Mouse (Mus musculus) intestine, embryonic 14.5 days (tissue): ENCODE results near the gene Mdc1. TPM values are rescaled to one million over a fixed set of nuclear protein-coding genes. Genes with fewer than 3 reads are reported as not detected.
"Not testable (repeated sequence)": the region's sequence is repeated elsewhere in the genome, so short reads cannot be mapped to it uniquely, and the experiment has no call there.

Experiments
- ATAC-seq: fragments of 200-750 bp; cut with Nextera tagmentation; replicated peaks from 2 replicates; pipeline ENCODE4 v1.8.0; 2017; ENCODE audit warnings: low read depth, moderate number of reproducible peaks, moderate TSS enrichment, moderate library complexity; ENCODE audit not compliant: low FRiP score, low TSS enrichment
- DNase-seq: peaks from one replicate; pipeline ENCODE4 v3.0.0-alpha.2; 2018; ENCODE audit warnings: low spot score
- H3K27ac ChIP-seq: fragments of 300-500 bp; sonication (generic); 2 replicates; pipeline ENCODE4 v1.5.1; 2014; ENCODE audit warnings: low read depth, mild to moderate bottlenecking, control low read depth
- H3K27me3 ChIP-seq: fragments of 300-500 bp; sonication (generic); replicated peaks from 2 replicates; pipeline ENCODE4 v1.6.1; 2014; ENCODE audit warnings: low read length, control low read depth; ENCODE audit not compliant: control insufficient read depth, insufficient read depth
- H3K36me3 ChIP-seq: fragments of 300-500 bp; sonication (generic); 2 replicates; pipeline ENCODE4 v1.6.1; 2014; ENCODE audit warnings: low read length, control low read depth; ENCODE audit not compliant: control insufficient read depth, insufficient read depth
- H3K4me1 ChIP-seq: fragments of 300-500 bp; sonication (generic); replicated peaks from 2 replicates; pipeline ENCODE4 v1.6.1; 2014; ENCODE audit warnings: low read length, control low read depth, mixed read lengths; ENCODE audit not compliant: control insufficient read depth, insufficient read depth
- H3K4me2 ChIP-seq: fragments of 300-500 bp; sonication (generic); 2 replicates; pipeline ENCODE4 v1.6.1; 2014; ENCODE audit warnings: low read length
- H3K4me3 ChIP-seq: fragments of 300-500 bp; sonication (generic); 2 replicates; pipeline ENCODE4 v1.5.1; 2014; ENCODE audit warnings: low read depth, low read length, control low read depth, mixed read lengths
- H3K9ac ChIP-seq: fragments of 300-500 bp; sonication (generic); 2 replicates; pipeline ENCODE4 v1.6.1; 2014; ENCODE audit warnings: mild to moderate bottlenecking, low read length
- H3K9me3 ChIP-seq: fragments of 300-500 bp; sonication (generic); 2 replicates; pipeline ENCODE4 v1.6.1; 2016; ENCODE audit warnings: low read length, control low read depth; ENCODE audit not compliant: control insufficient read depth
- WGBS: fragments of 180-500 bp; shearing (Covaris S2); extraction: QIAGEN DNeasy Blood & Tissue Kit; methylation state at CpG from one replicate; pipeline ENCODE4 v1.1.7; 2014; 5-methylcytosine and 5-hydroxymethylcytosine counted together
- polyA plus RNA-seq: library from polyadenylated mRNA; unstranded; fragments of >200 nt; fragmentation: Nextera tagmentation; extraction: Ambion mirVana; gene quantifications from 2 replicates; pipeline ENCODE4 v1.2.1, GENCODE M21; 2014

Mdc1 gene
- polyA plus RNA-seq, 1 experiment from 2014 or later: 16.6 TPM

- H3K36me3 ChIP-seq: peaks cover 45% of the 10 kb centered on the region
- WGBS: under 1% methylated on average over 25 of the region's 25 CpGs
- DNase-seq (peak; percentile 95), ATAC-seq (peak; percentile 34)
- H3K4me2 ChIP-seq: peak overlapping the region; percentile 90
- H3K9me3 ChIP-seq: no peaks in the 10 kb centered on the region
- H3K27ac ChIP-seq: peak overlapping the region; percentile 97
- H3K4me1 ChIP-seq: peaks cover 31% of the 10 kb centered on the region
- H3K4me3 ChIP-seq: peak overlapping the region; percentile 69
- H3K27me3 ChIP-seq: no peaks in the 10 kb centered on the region
- peak overlapping the region; percentile 92 for H3K9ac ChIP-seq
Observed at GRCm38 (mm10) chr17:35836991-35837422, 4.3 kb upstream of the Mdc1 start.

GRCm38 (mm10) chr17:35837487-35837886 is 3.8 kb upstream of the Mdc1 start:
- peak overlapping the region; percentile 92 for H3K9ac ChIP-seq
- H3K36me3 ChIP-seq: peaks cover 43% of the 10 kb centered on the region
- peaks cover 31% of the 10 kb centered on the region for H3K4me1 ChIP-seq
- ATAC-seq: no peak
- no peaks in the 10 kb centered on the region for H3K9me3 ChIP-seq
- peak overlapping the region; percentile 97 for H3K27ac ChIP-seq
- H3K27me3 ChIP-seq: no peaks in the 10 kb centered on the region
- H3K4me3 ChIP-seq: peak overlapping the region; percentile 69
- H3K4me2 ChIP-seq: peak overlapping the region; percentile 90
- peak; percentile 86 for DNase-seq
- WGBS: under 1% methylated on average over 18 of the region's 18 CpGs

- WGBS: under 1% methylated on average over 29 of the region's 29 CpGs
- Histone ChIP-seq H3K9ac (peak within 1 kb of the TSS; percentile 92), H3K4me2 (peak within 1 kb of the TSS; percentile 90), H3K4me3 (peak within 1 kb of the TSS; percentile 69), H3K9me3 (no peaks in the 10 kb centered on the region), H3K4me1 (peaks cover 31% of the 10 kb centered on the region), H3K27me3 (no peaks in the 10 kb centered on the region), H3K36me3 (peaks cover 37% of the 10 kb centered on the region), H3K27ac (peak within 1 kb of the TSS; percentile 97)
- peak; percentile 93 for DNase-seq
- peak; percentile 67 for ATAC-seq
Observed at GRCm38 (mm10) chr17:35838122-35838544, 3.2 kb upstream of the Mdc1 start, which contains the start of gene Tubb5. TSS of gene Tubb5 (minus strand) at chr17:35838306.

- peaks cover 31% of the 10 kb centered on the region for H3K4me1 ChIP-seq
- H3K36me3 ChIP-seq: peaks cover 32% of the 10 kb centered on the region
- DNase-seq: no peak
- no peaks in the 10 kb centered on the region for H3K27me3 ChIP-seq
- H3K27ac ChIP-seq: peak overlapping the region; percentile 97
- H3K9ac ChIP-seq: peak overlapping the region; percentile 92
- peak overlapping the region; percentile 78 for H3K4me2 ChIP-seq
- no peak for ATAC-seq
- WGBS: 0% methylated on average over 5 of the region's 5 CpGs
- H3K4me3 ChIP-seq: peak overlapping the region; percentile 69
- H3K9me3 ChIP-seq: no peaks in the 10 kb centered on the region
Observed at GRCm38 (mm10) chr17:35838570-35838969, 2.7 kb upstream of the Mdc1 start.

GRCm38 (mm10) chr17:35839002-35839401 is 2.3 kb upstream of the Mdc1 start:
- peak overlapping the region; percentile 69 for H3K4me3 ChIP-seq
- not testable (repeated sequence) for H3K27me3 ChIP-seq, H3K9me3 ChIP-seq, ATAC-seq, DNase-seq
- H3K9ac ChIP-seq: peak overlapping the region; percentile 92
- peak overlapping the region; percentile 97 for H3K27ac ChIP-seq
- WGBS: 58% methylated on average over 3 of the region's 3 CpGs
- H3K4me1 ChIP-seq: peaks cover 28% of the 10 kb centered on the region
- peaks cover 28% of the 10 kb centered on the region for H3K36me3 ChIP-seq
- peak overlapping the region; percentile 78 for H3K4me2 ChIP-seq

GRCm38 (mm10) chr17:35840561-35840960 is 754 bp upstream of the Mdc1 start:
- peak overlapping the region; percentile 40 for H3K4me3 ChIP-seq
- DNase-seq (no peak), ATAC-seq (no peak)
- no peaks in the 10 kb centered on the region for H3K27me3 ChIP-seq
- peaks cover 14% of the 10 kb centered on the region for H3K4me1 ChIP-seq
- 52% methylated on average over 14 of the region's 14 CpGs for WGBS
- H3K4me2 ChIP-seq: peak overlapping the region; percentile 70
- no peaks in the 10 kb centered on the region for H3K9me3 ChIP-seq
- peaks cover 27% of the 10 kb centered on the region for H3K36me3 ChIP-seq
- H3K27ac ChIP-seq: peak overlapping the region; percentile 34; the same call in 1 of the 2 replicates
- peak overlapping the region; percentile 35; the same call in 1 of the 2 replicates for H3K9ac ChIP-seq

GRCm38 (mm10) chr17:35842006-35842405 is 691 bp downstream of the Mdc1 start:
- Histone ChIP-seq H3K9ac (peak overlapping the region; percentile 75), H3K9me3 (no peaks in the 10 kb centered on the region), H3K27me3 (no peaks in the 10 kb centered on the region), H3K4me2 (peak overlapping the region; percentile 70), H3K4me1 (peaks cover 9% of the 10 kb centered on the region), H3K36me3 (peaks cover 30% of the 10 kb centered on the region), H3K27ac (peak overlapping the region; percentile 66), H3K4me3 (peak overlapping the region; percentile 40)
- DNase-seq (no peak), ATAC-seq (no peak)
- WGBS: 16% methylated on average over 11 of the region's 11 CpGs

GRCm38 (mm10) chr17:35843514-35843913 is 2.2 kb downstream of the Mdc1 start:
- ATAC-seq (no peak), DNase-seq (no peak)
- Histone ChIP-seq H3K9ac (no peak overlapping the region), H3K36me3 (peaks cover 45% of the 10 kb centered on the region), H3K4me1 (peaks cover 9% of the 10 kb centered on the region), H3K27ac (no peak overlapping the region), H3K27me3 (no peaks in the 10 kb centered on the region), H3K4me2 (no peak overlapping the region), H3K4me3 (no peak overlapping the region), H3K9me3 (no peaks in the 10 kb centered on the region)
- 92% methylated on average over 3 of the region's 3 CpGs for WGBS

- no peak overlapping the region for H3K4me3 ChIP-seq
- no peaks in the 10 kb centered on the region for H3K9me3 ChIP-seq
- DNase-seq: no peak
- no peak overlapping the region for H3K9ac ChIP-seq
- no peak for ATAC-seq
- no peak overlapping the region for H3K27ac ChIP-seq
- no peaks in the 10 kb centered on the region for H3K4me1 ChIP-seq
- peaks cover 89% of the 10 kb centered on the region for H3K36me3 ChIP-seq
- H3K4me2 ChIP-seq: no peak overlapping the region
- no peaks in the 10 kb centered on the region for H3K27me3 ChIP-seq
- WGBS: 65% methylated on average over 1 of the region's 1 CpGs
Observed at GRCm38 (mm10) chr17:35848112-35848511, 6.8 kb downstream of the Mdc1 start.
